Mouse (Mus musculus): Measurements from ENCODE around the gene Slco2a1. TPM values are rescaled to one million over a fixed set of nuclear protein-coding genes. Genes with fewer than 3 reads are reported as not detected.
"Not testable (repeated sequence)": the region's sequence is repeated elsewhere in the genome, so short reads cannot be mapped to it uniquely, and the experiment has no call there.

Slco2a1 gene
- total RNA-seq, 2 experiments from 2014 or later: 7.4 to 9.3 TPM

- no peak for DNase-seq
Observed at GRCm38 (mm10) chr9:103086736-103087135, 98.2 kb downstream of the Slco2a1 start.

GRCm38 (mm10) chr9:103087301-103087700 lies 98.8 kb downstream of the Slco2a1 start:
- DNase-seq: no peak

GRCm38 (mm10) chr9:103088661-103089060 lies 100.1 kb downstream of the Slco2a1 start:
- no peak for DNase-seq

- DNase-seq: no peak
Observed at GRCm38 (mm10) chr9:103090116-103090875, 101.8 kb downstream of the Slco2a1 start.

GRCm38 (mm10) chr9:103091039-103091883 lies 102.7 kb downstream of the Slco2a1 start:
- no peak for DNase-seq

GRCm38 (mm10) chr9:103092248-103092647 lies 103.7 kb downstream of the Slco2a1 start:
- DNase-seq: peak; percentile 89

GRCm38 (mm10) chr9:103093681-103094080 lies 105.2 kb downstream of the Slco2a1 start:
- no peak for DNase-seq

- not testable (repeated sequence) for DNase-seq
Observed at GRCm38 (mm10) chr9:103108341-103108798, 119.9 kb downstream of the Slco2a1 start.

- DNase-seq: no peak
Observed at GRCm38 (mm10) chr9:103108943-103109670, 120.6 kb downstream of the Slco2a1 start.

GRCm38 (mm10) chr9:103109911-103110310 lies 121.4 kb downstream of the Slco2a1 start:
- no peak for DNase-seq

- no peak for DNase-seq
Observed at GRCm38 (mm10) chr9:103110727-103111501, 122.4 kb downstream of the Slco2a1 start.

GRCm38 (mm10) chr9:103111621-103112470 lies 123.3 kb downstream of the Slco2a1 start, which contains the start of gene Rab6b:
Gene Rab6b, plus strand, starts transcription at chr9:103111787.
- DNase-seq: peak; percentile 56

GRCm38 (mm10) chr9:103112471-103113271 lies 124.2 kb downstream of the Slco2a1 start:
- DNase-seq: peak; percentile 42

- no peak for DNase-seq
Observed at GRCm38 (mm10) chr9:103113351-103113750, 124.8 kb downstream of the Slco2a1 start.

- no peak for DNase-seq
Observed at GRCm38 (mm10) chr9:103114326-103114725, 125.8 kb downstream of the Slco2a1 start.

- DNase-seq: no peak
Observed at GRCm38 (mm10) chr9:103114901-103115300, 126.4 kb downstream of the Slco2a1 start.

GRCm38 (mm10) chr9:103116941-103117340 lies 128.4 kb downstream of the Slco2a1 start:
- no peak for DNase-seq

GRCm38 (mm10) chr9:103117495-103117894 lies 129.0 kb downstream of the Slco2a1 start:
- no peak for DNase-seq

GRCm38 (mm10) chr9:103117951-103118350 lies 129.4 kb downstream of the Slco2a1 start:
- DNase-seq: no peak

Data from adrenal gland, postnatal 10 days (tissue).